Mouse (Mus musculus) lung, postnatal 25 days (tissue): ENCODE results near the gene Basp1.

Source experiments
- DNase-seq: peaks from one replicate; pipeline ENCODE4 v3.0.0; 2022; ENCODE audit warnings: low spot score

Basp1 gene

DNA sequence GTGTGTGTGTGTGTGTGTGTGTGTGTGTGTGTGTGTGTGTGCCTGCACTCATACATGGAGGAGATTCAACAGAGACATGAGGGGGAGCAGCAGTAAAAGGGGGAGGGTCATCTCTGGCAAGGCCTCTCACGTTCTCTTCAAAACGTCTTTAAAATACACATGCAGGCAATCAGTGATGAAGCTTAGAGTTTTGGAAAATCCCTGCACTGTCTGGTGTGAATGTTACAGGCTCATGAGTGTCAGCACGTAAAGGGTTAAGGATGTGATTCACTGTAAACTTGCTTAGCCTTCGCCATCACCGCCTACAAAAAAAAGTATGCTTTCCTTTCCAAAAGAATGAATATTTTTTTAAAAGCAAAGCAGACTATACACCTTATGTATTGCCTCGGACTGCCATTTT lies 2.8 kb upstream of the Basp1 start:
- no peak for DNase-seq

- DNase-seq = no peak
These were observed 2.4 kb upstream of the Basp1 start for GRCm38 (mm10) chr15:25415958-25416357.

- DNase-seq = peak; percentile 80
These were observed 1.2 kb upstream of the Basp1 start for GRCm38 (mm10) chr15:25414747-25415119.

DNA sequence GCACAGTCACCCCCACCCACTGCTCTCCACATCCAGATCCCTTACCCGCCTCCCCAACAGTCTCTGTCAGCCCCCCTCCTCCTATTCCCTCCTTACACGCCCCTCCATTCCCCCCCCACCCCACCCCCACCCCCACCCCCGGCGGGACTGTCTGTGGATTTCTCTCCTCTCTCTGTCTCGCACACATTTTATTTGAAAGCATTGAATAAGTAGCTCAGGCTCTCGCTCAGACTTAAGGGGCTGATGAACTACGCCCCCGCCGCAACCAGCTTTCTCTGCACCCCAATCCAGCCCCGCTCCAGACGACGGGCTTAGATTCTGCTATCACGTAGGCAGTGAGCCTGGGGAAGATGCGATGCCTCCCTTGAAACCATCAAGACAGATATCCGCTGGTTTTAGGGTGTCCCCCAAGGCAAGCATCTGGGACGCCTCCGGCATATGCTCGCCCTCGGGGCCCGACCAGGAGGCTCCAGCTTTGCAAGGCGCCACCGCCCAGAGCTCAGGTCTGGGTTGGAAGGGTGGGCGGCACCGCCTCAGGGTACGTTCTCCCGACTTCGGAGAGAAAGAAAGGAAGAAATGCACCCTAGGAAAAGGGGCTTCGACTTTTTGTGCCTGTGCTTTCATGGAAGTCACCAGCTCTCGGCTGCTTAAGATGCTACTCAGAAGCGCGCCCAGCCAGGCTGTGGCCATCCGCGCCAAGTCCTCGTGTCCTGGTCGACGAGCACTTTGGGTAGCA lies 615 bp upstream of the Basp1 start:
- DNase-seq = no peak

DNA sequence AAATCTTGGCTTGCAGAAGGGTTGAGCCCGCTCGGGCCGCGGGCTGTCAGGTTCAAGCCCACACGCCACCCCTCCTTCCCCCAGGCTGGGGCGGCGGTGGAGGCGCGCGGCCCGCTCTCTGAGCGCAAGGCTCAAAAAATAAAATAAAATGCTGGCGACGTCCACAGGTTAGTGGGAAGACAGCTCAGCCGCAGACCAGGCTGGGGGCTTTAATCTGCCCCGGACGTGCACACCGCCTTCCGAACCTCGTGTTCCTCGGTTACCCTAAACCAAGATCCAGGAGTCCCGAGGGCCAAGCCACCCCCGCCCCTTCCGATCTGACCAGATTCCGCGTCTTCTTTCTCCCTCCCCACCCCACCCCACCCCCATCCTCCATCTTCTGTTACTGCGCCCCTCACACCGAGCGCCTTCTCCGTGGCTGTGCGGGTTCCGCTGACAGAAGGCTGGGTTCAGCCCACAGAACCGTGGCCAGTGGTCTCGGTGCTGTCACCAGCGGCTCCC lies 753 bp downstream of the Basp1 start:
- no peak for DNase-seq

DNA sequence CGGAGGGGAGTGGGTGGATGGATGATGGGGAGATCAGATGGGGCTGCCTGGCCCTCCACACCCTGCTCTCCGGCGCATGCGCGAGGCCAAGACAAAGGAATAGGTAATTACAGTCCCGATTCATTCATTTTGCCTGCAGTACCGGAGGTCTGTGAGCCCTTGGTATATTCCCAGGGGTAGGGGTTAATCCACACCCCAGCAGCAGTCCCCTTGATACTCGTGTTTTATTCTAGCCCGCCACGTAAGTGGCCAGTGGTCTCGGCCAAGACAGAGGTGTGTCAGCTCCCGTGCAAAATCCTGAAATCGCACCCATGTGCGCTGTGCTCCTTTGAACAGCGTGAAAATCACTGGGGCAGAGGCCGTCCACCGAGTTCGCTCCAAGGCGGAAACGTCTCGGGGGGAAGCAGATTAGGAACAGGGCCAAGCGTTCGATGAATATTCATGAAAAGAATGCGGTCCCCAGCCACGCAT lies 1.4 kb downstream of the Basp1 start:
- DNase-seq = no peak

DNA sequence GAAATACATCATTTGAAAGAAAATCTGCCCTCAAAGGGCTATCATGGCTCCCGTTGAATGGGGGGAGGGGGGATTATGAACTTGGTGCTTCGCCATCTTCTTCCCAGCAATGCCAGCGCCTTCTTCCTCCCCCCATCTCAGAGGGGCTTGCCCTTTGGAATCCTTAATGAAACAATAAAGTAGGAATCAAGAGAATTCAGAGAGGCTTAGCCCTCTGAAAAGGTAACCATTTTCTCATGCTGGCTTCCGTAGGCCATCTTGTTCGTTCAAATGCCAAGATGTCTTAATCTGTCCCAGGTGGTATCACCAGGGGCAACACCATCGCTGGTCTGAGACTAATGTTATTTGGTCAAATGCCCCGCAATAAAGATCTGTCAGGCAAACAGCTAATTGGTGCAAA lies 2.1 kb downstream of the Basp1 start:
- no peak for DNase-seq

GRCm38 (mm10) chr15:25405926-25406325 lies 7.6 kb downstream of the Basp1 start:
- DNase-seq = peak; percentile 4

- DNase-seq = no peak
These were observed 9.7 kb downstream of the Basp1 start for GRCm38 (mm10) chr15:25403879-25404278.

DNA sequence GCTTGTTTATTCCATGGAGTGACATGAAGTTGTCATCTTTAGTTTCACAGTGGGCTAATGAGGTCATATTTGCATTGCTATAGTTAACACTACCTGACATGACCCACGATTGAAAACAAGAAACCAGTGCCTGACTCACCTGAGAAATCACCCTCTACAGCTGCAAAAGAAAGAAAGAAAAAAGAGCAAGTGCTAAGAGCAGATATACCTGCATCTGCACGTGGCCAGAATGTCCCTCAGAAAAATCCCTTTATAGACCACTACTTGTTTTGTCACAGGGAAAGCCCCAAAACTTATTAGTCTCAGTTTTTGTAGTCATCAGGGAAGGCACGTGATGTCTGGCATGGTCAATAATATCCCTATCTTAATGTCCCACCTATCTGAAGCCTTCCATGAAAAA lies 11.6 kb downstream of the Basp1 start:
- DNase-seq = no peak

- no peak for DNase-seq
These were observed 13.3 kb downstream of the Basp1 start for GRCm38 (mm10) chr15:25400276-25400675.

DNA sequence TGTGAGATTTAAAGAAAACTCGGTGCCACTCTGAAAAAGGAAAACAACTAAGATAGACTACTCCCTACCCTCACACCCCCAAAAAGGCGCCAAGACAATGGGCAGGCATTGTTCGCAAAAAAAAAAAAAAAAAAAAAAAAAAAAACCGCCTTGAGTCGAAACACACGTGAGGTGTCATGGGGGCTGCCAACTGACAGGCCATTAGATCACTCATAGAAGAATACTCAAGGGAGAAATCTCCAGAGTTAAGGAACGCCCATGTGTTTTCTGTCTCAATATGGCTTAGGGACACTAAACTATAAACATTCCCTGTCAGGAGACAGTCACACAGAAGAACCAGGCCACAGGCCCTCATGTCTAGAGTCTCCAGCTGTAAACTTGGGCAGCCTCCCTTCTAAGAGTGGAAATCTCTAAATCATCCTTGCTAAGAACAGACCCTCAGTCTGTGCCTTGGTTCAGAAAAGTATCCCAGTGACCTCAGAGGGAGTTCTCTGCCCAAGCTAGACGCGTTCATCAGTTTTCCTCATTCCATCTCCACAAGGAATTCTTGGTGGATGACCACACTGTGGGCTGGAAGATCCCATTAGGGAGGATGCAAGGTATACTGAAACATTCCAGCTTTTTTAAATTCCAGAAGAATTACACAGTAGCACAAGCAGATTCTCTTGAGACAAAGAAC lies 17.5 kb downstream of the Basp1 start:
- DNase-seq = no peak

- no peak for DNase-seq
These were observed 21.0 kb downstream of the Basp1 start for GRCm38 (mm10) chr15:25392525-25393099.

GRCm38 (mm10) chr15:25391210-25391609 lies 22.4 kb downstream of the Basp1 start:
- DNase-seq = no peak

GRCm38 (mm10) chr15:25387572-25387971 lies 26.0 kb downstream of the Basp1 start:
- no peak for DNase-seq

GRCm38 (mm10) chr15:25380051-25380450 lies 33.5 kb downstream of the Basp1 start:
- DNase-seq = no peak

- DNase-seq = no peak
These were observed 34.9 kb downstream of the Basp1 start for GRCm38 (mm10) chr15:25378707-25379106.

DNA sequence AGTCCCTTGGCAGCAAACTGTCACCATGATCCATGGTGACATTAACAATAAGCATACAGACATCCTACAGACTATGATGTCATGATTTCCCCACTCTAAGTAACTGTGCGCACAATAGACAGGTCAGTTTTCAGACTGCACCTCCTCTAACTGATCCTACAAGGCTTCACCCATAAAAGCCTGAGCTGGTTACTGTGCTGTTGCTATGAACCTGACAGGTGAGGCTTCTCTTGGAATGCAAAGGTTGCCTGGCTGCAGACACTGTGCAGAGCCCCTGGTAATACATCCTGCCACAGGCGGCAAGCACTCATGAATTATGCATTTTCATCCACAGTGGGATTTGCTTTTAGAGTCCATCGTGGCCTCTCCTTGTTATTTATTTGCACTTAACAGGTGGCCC lies 36.6 kb downstream of the Basp1 start:
- no peak for DNase-seq

DNA sequence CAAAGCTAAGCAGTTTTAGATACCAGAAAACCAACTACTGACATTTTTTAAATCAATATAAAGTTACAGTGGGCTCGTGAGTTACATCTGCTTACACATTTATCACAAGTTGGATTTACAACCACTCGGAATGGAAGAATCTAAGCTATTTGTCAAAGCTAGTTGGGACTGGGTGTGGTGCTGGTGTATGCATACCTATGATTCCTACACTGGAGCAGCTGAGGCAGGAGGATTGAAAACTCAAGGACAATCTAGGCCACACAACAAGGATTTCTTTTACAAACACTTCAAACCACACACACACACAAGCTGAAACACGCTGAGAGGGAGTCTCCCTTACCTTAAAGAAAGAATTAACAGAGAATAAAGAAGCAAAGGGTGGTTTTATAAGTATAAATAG lies 40.1 kb downstream of the Basp1 start:
- DNase-seq = no peak

DNA sequence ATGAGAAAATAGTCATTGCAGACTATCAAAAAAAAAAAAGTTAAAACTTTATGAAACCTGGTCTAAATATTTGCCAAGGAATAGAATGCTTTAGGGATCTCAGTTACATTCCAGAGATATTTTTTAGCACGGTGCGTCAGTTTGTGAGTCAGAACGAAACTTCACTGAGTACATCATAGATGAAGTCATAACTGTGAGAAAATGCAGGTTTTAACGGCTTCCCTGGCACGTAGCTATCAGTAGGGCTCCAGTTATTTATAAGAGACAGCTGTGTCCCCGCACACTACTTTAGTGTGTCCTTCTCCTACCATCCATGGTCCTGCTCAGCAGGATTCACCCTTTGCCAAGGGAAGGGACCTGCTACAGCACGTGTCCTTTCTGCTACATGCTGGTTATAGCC lies 44.0 kb downstream of the Basp1 start:
- no peak for DNase-seq

DNA sequence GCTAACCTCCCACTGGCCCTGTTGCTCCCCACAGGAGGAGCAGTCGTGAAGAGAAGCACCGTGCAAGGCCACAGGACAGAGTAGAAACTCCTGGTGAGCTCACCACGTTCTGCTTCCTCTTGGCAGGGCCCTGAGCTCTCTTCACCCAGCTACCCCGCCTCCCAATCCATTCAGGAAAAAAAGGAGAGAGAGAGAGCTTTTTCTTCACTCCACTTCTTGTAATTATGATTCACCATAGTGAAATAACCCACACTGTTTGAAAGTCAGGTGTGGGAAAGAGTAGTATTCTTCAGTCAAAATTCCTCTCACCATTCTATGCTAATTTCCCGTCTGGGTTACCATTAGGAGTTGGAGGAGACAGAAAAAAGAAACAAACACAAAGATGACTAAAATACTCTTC lies 48.1 kb downstream of the Basp1 start:
- no peak for DNase-seq

DNA sequence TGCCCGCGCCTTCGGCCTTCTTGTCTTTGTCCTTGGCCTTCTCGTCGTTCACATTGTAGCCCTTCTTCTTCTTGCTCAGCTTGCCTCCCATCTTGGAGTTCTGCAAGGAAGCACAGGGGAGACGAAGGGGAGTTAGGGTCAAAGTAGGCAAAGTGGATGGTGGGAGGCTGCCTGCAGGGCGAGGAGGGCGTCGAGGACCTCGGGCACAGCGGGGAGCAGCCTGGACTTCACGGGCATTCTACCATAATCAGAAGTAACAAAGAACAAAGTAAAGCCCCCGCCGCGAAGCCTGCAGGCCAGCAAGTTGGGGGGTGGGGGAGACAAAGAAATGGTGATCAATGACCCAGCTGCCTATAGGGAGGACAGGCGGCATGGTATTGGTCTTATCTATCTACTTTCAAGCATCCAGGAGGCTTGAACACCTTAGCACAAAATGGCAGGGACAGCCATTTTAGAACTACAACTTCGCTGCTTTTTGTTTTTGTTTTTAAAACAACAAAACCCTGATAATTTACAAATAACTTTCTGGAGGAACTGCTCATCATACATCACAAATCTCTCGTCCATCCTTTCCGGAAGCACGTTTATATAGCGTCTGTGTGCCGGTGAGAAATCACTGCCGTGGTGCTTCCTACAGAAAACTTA lies 48.6 kb downstream of the Basp1 start:
- no peak for DNase-seq
